Mouse (Mus musculus) heart, embryonic 11.5 days (tissue): Measurements from ENCODE around the gene Sephs1. TPM values are rescaled to one million over a fixed set of nuclear protein-coding genes. Genes with fewer than 3 reads are reported as not detected.

ENCODE experiments used
- ATAC-seq: fragments of 200-750 bp; cut with Nextera tagmentation; replicated peaks from 2 replicates; pipeline ENCODE4 v1.8.0; 2017; ENCODE audit warnings: moderate library complexity; ENCODE audit not compliant: insufficient number of reproducible peaks, low FRiP score, low TSS enrichment
- H3K27ac ChIP-seq: fragments of 300-500 bp; sonication (generic); 2 replicates; pipeline ENCODE4 v1.5.1; 2014; ENCODE audit warnings: mild to moderate bottlenecking, low read depth, low read length
- H3K27me3 ChIP-seq: fragments of 300-500 bp; sonication (generic); 2 replicates; pipeline ENCODE4 v1.6.1; 2014; ENCODE audit warnings: mild to moderate bottlenecking, low read length, mixed read lengths; ENCODE audit not compliant: control insufficient read depth, insufficient read depth
- H3K36me3 ChIP-seq: fragments of 300-500 bp; sonication (generic); 2 replicates; pipeline ENCODE4 v1.6.1; 2014; ENCODE audit warnings: mild to moderate bottlenecking, low read length, moderate library complexity, mixed read lengths; ENCODE audit not compliant: control insufficient read depth, insufficient read depth
- H3K4me1 ChIP-seq: fragments of 300-500 bp; sonication (generic); 2 replicates; pipeline ENCODE4 v1.6.1; 2014; ENCODE audit warnings: low read length; ENCODE audit not compliant: control insufficient read depth, insufficient read depth
- H3K4me2 ChIP-seq: fragments of 300-500 bp; sonication (generic); 2 replicates; pipeline ENCODE4 v1.6.1; 2014; ENCODE audit warnings: mild to moderate bottlenecking, moderate library complexity
- H3K4me3 ChIP-seq: fragments of 300-500 bp; sonication (generic); 2 replicates; pipeline ENCODE4 v1.5.1; 2014; ENCODE audit warnings: low read depth, low read length
- H3K9ac ChIP-seq: fragments of 300-500 bp; sonication (generic); 2 replicates; pipeline ENCODE4 v1.6.1; 2014; ENCODE audit warnings: mild to moderate bottlenecking, low read depth, low read length, moderate library complexity
- H3K9me3 ChIP-seq: fragments of 300-500 bp; sonication (generic); replicated peaks from 2 replicates; pipeline ENCODE4 v1.6.1; 2016; ENCODE audit warnings: low read length; ENCODE audit not compliant: control insufficient read depth
- WGBS: fragments of 180-500 bp; shearing (Covaris S2); extraction: QIAGEN DNeasy Blood & Tissue Kit; methylation state at CpG from one replicate; pipeline ENCODE4 v1.1.7; 2014; ENCODE audit not compliant: insufficient replicate concordance; 5-methylcytosine and 5-hydroxymethylcytosine counted together
- polyA plus RNA-seq: library from polyadenylated mRNA; unstranded; fragments of >200 nt; fragmentation: Nextera tagmentation; extraction: Ambion mirVana; gene quantifications from 2 replicates; pipeline ENCODE4 v1.2.1, GENCODE M21; 2014

Gene Sephs1
- polyA plus RNA-seq, 1 experiment from 2014 or later: 51.0 TPM

GRCm38 (mm10) chr2:4872740-4873139, 8.6 kb upstream of the Sephs1 start:
- H3K27me3 ChIP-seq: no peaks in the 10 kb centered on the region
- WGBS: 71% methylated on average over 9 of the region's 9 CpGs
- ATAC-seq: no peak
- H3K4me1 ChIP-seq: no peaks in the 10 kb centered on the region
- H3K4me3 ChIP-seq: no peak overlapping the region
- H3K27ac ChIP-seq: no peak overlapping the region
- H3K9me3 ChIP-seq: no peaks in the 10 kb centered on the region
- no peak overlapping the region for H3K4me2 ChIP-seq
- H3K36me3 ChIP-seq: no peaks in the 10 kb centered on the region
- no peak overlapping the region for H3K9ac ChIP-seq

- no peak for ATAC-seq
- WGBS: 58% methylated on average over 6 of the region's 6 CpGs
- H3K27ac ChIP-seq: no peak overlapping the region
Observed at GRCm38 (mm10) chr2:4873331-4873730, 8.0 kb upstream of the Sephs1 start.

GRCm38 (mm10) chr2:4875090-4875489, 6.3 kb upstream of the Sephs1 start:
- H3K4me1 ChIP-seq: no peaks in the 10 kb centered on the region
- H3K9me3 ChIP-seq: no peaks in the 10 kb centered on the region
- WGBS: 48% methylated on average over 1 of the region's 1 CpGs
- no peak overlapping the region for H3K4me2 ChIP-seq
- H3K36me3 ChIP-seq: no peaks in the 10 kb centered on the region
- no peak for ATAC-seq
- no peaks in the 10 kb centered on the region for H3K27me3 ChIP-seq
- no peak overlapping the region for H3K9ac ChIP-seq
- no peak overlapping the region for H3K4me3 ChIP-seq
- H3K27ac ChIP-seq: no peak overlapping the region

More at GRCm38 (mm10) chr2:4873331-4873730, 8.0 kb upstream of the Sephs1 start:
- H3K27me3 ChIP-seq: no peaks in the 10 kb centered on the region
- H3K4me2 ChIP-seq: no peak overlapping the region
- no peaks in the 10 kb centered on the region for H3K4me1 ChIP-seq
- no peak overlapping the region for H3K4me3 ChIP-seq
- H3K36me3 ChIP-seq: no peaks in the 10 kb centered on the region
- H3K9me3 ChIP-seq: no peaks in the 10 kb centered on the region
- H3K9ac ChIP-seq: no peak overlapping the region

GRCm38 (mm10) chr2:4876131-4876530, 5.2 kb upstream of the Sephs1 start:
- H3K4me2 ChIP-seq: no peak overlapping the region
- WGBS: 67% methylated on average over 3 of the region's 3 CpGs
- H3K27me3 ChIP-seq: no peaks in the 10 kb centered on the region
- no peak overlapping the region for H3K4me3 ChIP-seq
- H3K9me3 ChIP-seq: no peaks in the 10 kb centered on the region
- H3K4me1 ChIP-seq: peaks cover 3% of the 10 kb centered on the region; the same call in 1 of the 2 replicates
- H3K27ac ChIP-seq: no peak overlapping the region
- no peaks in the 10 kb centered on the region for H3K36me3 ChIP-seq
- ATAC-seq: no peak
- H3K9ac ChIP-seq: no peak overlapping the region

GRCm38 (mm10) chr2:4880737-4881349, 521 bp upstream of the Sephs1 start:
- Histone ChIP-seq H3K9ac (peak overlapping the region; percentile 97), H3K9me3 (no peaks in the 10 kb centered on the region), H3K4me2 (peak overlapping the region; percentile 87), H3K4me3 (peak overlapping the region; percentile 89), H3K4me1 (peaks cover 11% of the 10 kb centered on the region; the same call in 1 of the 2 replicates), H3K36me3 (peaks cover under 1% of the 10 kb centered on the region; the same call in 1 of the 2 replicates), H3K27me3 (no peaks in the 10 kb centered on the region), H3K27ac (peak overlapping the region; percentile 99)
- 4% methylated on average over 20 of the region's 20 CpGs for whole genome bisulfite sequencing
- ATAC-seq: no peak

- peaks cover 13% of the 10 kb centered on the region; the same call in 1 of the 2 replicates for H3K36me3 ChIP-seq
- under 1% methylated on average over 53 of the region's 63 CpGs for WGBS
- peak overlapping the region; percentile 87 for H3K4me2 ChIP-seq
- H3K27me3 ChIP-seq: no peaks in the 10 kb centered on the region
- peak overlapping the region; percentile 99 for H3K27ac ChIP-seq
- H3K4me1 ChIP-seq: peaks cover 11% of the 10 kb centered on the region; the same call in 1 of the 2 replicates
- no peaks in the 10 kb centered on the region for H3K9me3 ChIP-seq
- peak overlapping the region; percentile 97 for H3K9ac ChIP-seq
- peak overlapping the region; percentile 89 for H3K4me3 ChIP-seq
- peak; percentile 59 for ATAC-seq
Observed at GRCm38 (mm10) chr2:4882249-4882791, 956 bp downstream of the Sephs1 start.

- peaks cover 11% of the 10 kb centered on the region; the same call in 1 of the 2 replicates for H3K4me1 ChIP-seq
- H3K27ac ChIP-seq: peak overlapping the region; percentile 99
- H3K36me3 ChIP-seq: peaks cover 13% of the 10 kb centered on the region
- ATAC-seq: no peak
- H3K27me3 ChIP-seq: no peaks in the 10 kb centered on the region
- 2% methylated on average over 18 of the region's 18 CpGs for WGBS
- no peaks in the 10 kb centered on the region for H3K9me3 ChIP-seq
- peak overlapping the region; percentile 89 for H3K4me3 ChIP-seq
- peak overlapping the region; percentile 97 for H3K9ac ChIP-seq
- H3K4me2 ChIP-seq: peak overlapping the region; percentile 87
Observed at GRCm38 (mm10) chr2:4883009-4883704, 1.8 kb downstream of the Sephs1 start.

- 93% methylated on average over 6 of the region's 6 CpGs for WGBS
Observed at GRCm38 (mm10) chr2:4886896-4887295, 5.5 kb downstream of the Sephs1 start.

More at GRCm38 (mm10) chr2:4886896-4887295, 5.5 kb downstream of the Sephs1 start:
- Histone ChIP-seq H3K27ac (no peak overlapping the region), H3K4me1 (peaks cover 7% of the 10 kb centered on the region; the same call in 1 of the 2 replicates), H3K27me3 (no peaks in the 10 kb centered on the region), H3K9me3 (no peaks in the 10 kb centered on the region), H3K36me3 (peaks cover 34% of the 10 kb centered on the region), H3K4me3 (no peak overlapping the region), H3K4me2 (no peak overlapping the region), H3K9ac (no peak overlapping the region)
- no peak for ATAC-seq
